Mouse (Mus musculus): ENCODE data around the gene S1pr5. TPM values are rescaled to one million over a fixed set of nuclear protein-coding genes. Genes with fewer than 3 reads are reported as not detected.
A peak's percentile ranks its signal among the peaks of the same experiment; 100 is the strongest.
"Not testable (repeated sequence)": the region's sequence is repeated elsewhere in the genome, so short reads cannot be mapped to it uniquely, and the experiment has no call there.

Gene S1pr5
- polyA plus RNA-seq, 1 experiment from 2014 or later: 4.1 TPM

- ATAC-seq (ENCODE audit: low FRiP score, low read depth): peak; percentile 97
- H3K4me2 ChIP-seq: peak within 1 kb of the TSS; percentile 85
- peaks cover 25% of the 10 kb centered on the region for H3K4me1 ChIP-seq (replicated peaks)
- H3K36me3 ChIP-seq: peaks cover 25% of the 10 kb centered on the region
- peak within 1 kb of the TSS; percentile 77 for H3K9ac ChIP-seq
- peak within 1 kb of the TSS; percentile 82 for H3K27ac ChIP-seq (replicated peaks)
- H3K4me3 ChIP-seq: peak within 1 kb of the TSS; percentile 76
- WGBS: under 1% methylated on average over 49 of the region's 49 CpGs
- H3K9me3 ChIP-seq: no peaks in the 10 kb centered on the region
- no peaks in the 10 kb centered on the region for H3K27me3 ChIP-seq
These were observed 16.8 kb upstream of the S1pr5 start, which contains the start of gene Atg4d for GRCm38 (mm10) chr9:21265000-21265561. Atg4d (plus strand) TSS chr9:21265293.

GRCm38 (mm10) chr9:21264272-21264999 is 16.2 kb upstream of the S1pr5 start:
- H3K4me2 ChIP-seq: peak overlapping the region; percentile 85
- H3K4me1 ChIP-seq (replicated peaks): peaks cover 25% of the 10 kb centered on the region
- H3K9me3 ChIP-seq: no peaks in the 10 kb centered on the region
- WGBS: 19% methylated on average over 17 of the region's 17 CpGs
- ATAC-seq (ENCODE audit: low FRiP score, low read depth): peak; percentile 6; the same call in 1 of the 2 replicates
- peak overlapping the region; percentile 57 for H3K9ac ChIP-seq
- peak overlapping the region; percentile 76 for H3K4me3 ChIP-seq
- peaks cover 21% of the 10 kb centered on the region for H3K36me3 ChIP-seq
- peak overlapping the region; percentile 82 for H3K27ac ChIP-seq (replicated peaks)
- 0 out of 2 replicates have a peak, but pooled peaks cover 3% of the 10 kb centered on the region for H3K27me3 ChIP-seq

- Histone ChIP-seq H3K27ac (replicated peaks) (no peak overlapping the region), H3K4me1 (replicated peaks) (peaks cover 18% of the 10 kb centered on the region), H3K4me3 (no peak overlapping the region), H3K9ac (no peak overlapping the region), H3K9me3 (no peaks in the 10 kb centered on the region), H3K27me3 (0 out of 2 replicates have a peak, but pooled peaks cover 3% of the 10 kb centered on the region), H3K4me2 (no peak overlapping the region), H3K36me3 (no peaks in the 10 kb centered on the region)
- 69% methylated on average over 2 of the region's 2 CpGs for WGBS
- no peak for ATAC-seq (ENCODE audit: low FRiP score, low read depth)
These were observed 13.6 kb upstream of the S1pr5 start for GRCm38 (mm10) chr9:21261831-21262230.

GRCm38 (mm10) chr9:21260491-21261040 is 12.3 kb upstream of the S1pr5 start:
- Histone ChIP-seq H3K27me3 (0 out of 2 replicates have a peak, but pooled peaks cover 3% of the 10 kb centered on the region), H3K27ac (replicated peaks) (no peak overlapping the region), H3K4me2 (no peak overlapping the region), H3K9ac (no peak overlapping the region), H3K9me3 (no peaks in the 10 kb centered on the region), H3K36me3 (no peaks in the 10 kb centered on the region), H3K4me3 (no peak overlapping the region), H3K4me1 (replicated peaks) (peaks cover 6% of the 10 kb centered on the region)
- WGBS: 80% methylated on average over 6 of the region's 6 CpGs
- ATAC-seq (ENCODE audit: low FRiP score, low read depth): no peak

GRCm38 (mm10) chr9:21256349-21256748 is 8.1 kb upstream of the S1pr5 start:
- ATAC-seq (ENCODE audit: low FRiP score, low read depth); H3K4me3 ChIP-seq; H3K9me3 ChIP-seq; H3K36me3 ChIP-seq; H3K4me1 ChIP-seq (replicated peaks); H3K9ac ChIP-seq; H3K27me3 ChIP-seq; H3K27ac ChIP-seq (replicated peaks); H3K4me2 ChIP-seq: not testable (repeated sequence)
- 77% methylated on average over 4 of the region's 4 CpGs for WGBS

GRCm38 (mm10) chr9:21254690-21255089 is 6.4 kb upstream of the S1pr5 start:
- no peak for ATAC-seq (ENCODE audit: low FRiP score, low read depth)
- peaks cover 20% of the 10 kb centered on the region for H3K27me3 ChIP-seq

GRCm38 (mm10) chr9:21251116-21251735 is 3.0 kb upstream of the S1pr5 start:
- Histone ChIP-seq H3K4me1 (replicated peaks) (peaks cover 5% of the 10 kb centered on the region; the same call in 1 of the 2 replicates), H3K4me2 (no peak overlapping the region), H3K36me3 (no peaks in the 10 kb centered on the region), H3K27me3 (peaks cover 49% of the 10 kb centered on the region), H3K9me3 (no peaks in the 10 kb centered on the region), H3K4me3 (no peak overlapping the region), H3K9ac (no peak overlapping the region), H3K27ac (replicated peaks) (no peak overlapping the region)
- no peak for ATAC-seq (ENCODE audit: low FRiP score, low read depth)
- 75% methylated on average over 13 of the region's 13 CpGs for WGBS

More at GRCm38 (mm10) chr9:21254690-21255089, 6.4 kb upstream of the S1pr5 start:
- Histone ChIP-seq H3K27ac (replicated peaks) (no peak overlapping the region), H3K4me3 (no peak overlapping the region), H3K4me1 (replicated peaks) (no peaks in the 10 kb centered on the region), H3K36me3 (no peaks in the 10 kb centered on the region), H3K9ac (no peak overlapping the region), H3K9me3 (no peaks in the 10 kb centered on the region), H3K4me2 (no peak overlapping the region)

- Histone ChIP-seq H3K4me2 (no peak overlapping the region), H3K4me1 (replicated peaks) (peaks cover 5% of the 10 kb centered on the region), H3K9ac (no peak overlapping the region), H3K4me3 (no peak overlapping the region), H3K9me3 (no peaks in the 10 kb centered on the region), H3K27ac (replicated peaks) (no peak overlapping the region), H3K27me3 (peaks cover 56% of the 10 kb centered on the region), H3K36me3 (no peaks in the 10 kb centered on the region)
- no peak for ATAC-seq (ENCODE audit: low FRiP score, low read depth)
- WGBS: 48% methylated on average over 2 of the region's 2 CpGs
These were observed 2.3 kb upstream of the S1pr5 start for GRCm38 (mm10) chr9:21250509-21250908.

GRCm38 (mm10) chr9:21249629-21250508 is 1.6 kb upstream of the S1pr5 start:
- no peak overlapping the region for H3K4me3 ChIP-seq
- 38% methylated on average over 17 of the region's 17 CpGs for WGBS
- no peak for ATAC-seq (ENCODE audit: low FRiP score, low read depth)
- no peak overlapping the region for H3K27ac ChIP-seq (replicated peaks)
- peaks cover 60% of the 10 kb centered on the region for H3K27me3 ChIP-seq
- no peak overlapping the region for H3K4me2 ChIP-seq
- peaks cover 12% of the 10 kb centered on the region for H3K4me1 ChIP-seq (replicated peaks)
- H3K9ac ChIP-seq: no peak overlapping the region
- no peaks in the 10 kb centered on the region for H3K36me3 ChIP-seq
- H3K9me3 ChIP-seq: no peaks in the 10 kb centered on the region

GRCm38 (mm10) chr9:21246342-21246741 is 1.9 kb downstream of the S1pr5 start:
- Histone ChIP-seq H3K4me3 (no peak overlapping the region), H3K4me2 (no peak overlapping the region), H3K4me1 (replicated peaks) (peaks cover 29% of the 10 kb centered on the region), H3K36me3 (no peaks in the 10 kb centered on the region), H3K9ac (no peak overlapping the region), H3K9me3 (no peaks in the 10 kb centered on the region), H3K27ac (replicated peaks) (no peak overlapping the region), H3K27me3 (peaks cover 82% of the 10 kb centered on the region)
- 76% methylated on average over 1 of the region's 1 CpGs for WGBS
- no peak for ATAC-seq (ENCODE audit: low FRiP score, low read depth)

- Histone ChIP-seq H3K4me2 (peak overlapping the region; percentile 81), H3K27ac (replicated peaks) (peak overlapping the region; percentile 58), H3K4me1 (replicated peaks) (peaks cover 29% of the 10 kb centered on the region), H3K9me3 (no peaks in the 10 kb centered on the region), H3K36me3 (no peaks in the 10 kb centered on the region), H3K4me3 (peak overlapping the region; percentile 47), H3K9ac (peak overlapping the region; percentile 49), H3K27me3 (peaks cover 72% of the 10 kb centered on the region)
- WGBS: 2% methylated on average over 16 of the region's 16 CpGs
- ATAC-seq (ENCODE audit: low FRiP score, low read depth): no peak
These were observed 3.1 kb downstream of the S1pr5 start for GRCm38 (mm10) chr9:21245113-21245487.
